Mouse (Mus musculus) E14TG2a.4 (cell line): ENCODE data around the gene Slc22a20.

Experiments used
- CTCF ChIP-seq: conservative IDR thresholded peaks from 2 replicates; pipeline ENCODE4 v1.5.1; 2014; ENCODE audit warnings: low read length
- POU5F1 ChIP-seq: IDR thresholded peaks from 2 replicates; pipeline ENCODE4 v1.6.1; 2014; ENCODE audit warnings: low read length, borderline replicate concordance

GRCm38 (mm10) chr19:5975676-5976075 is 10.3 kb downstream of the Slc22a20 start:
- no peak for TF ChIP-seq CTCF
- TF ChIP-seq POU5F1: no peak
